Mouse (Mus musculus): ENCODE data around the gene Ctu1.
"Not testable (repeated sequence)": the region's sequence is repeated elsewhere in the genome, so short reads cannot be mapped to it uniquely, and the experiment has no call there.

The Ctu1 gene

DNA sequence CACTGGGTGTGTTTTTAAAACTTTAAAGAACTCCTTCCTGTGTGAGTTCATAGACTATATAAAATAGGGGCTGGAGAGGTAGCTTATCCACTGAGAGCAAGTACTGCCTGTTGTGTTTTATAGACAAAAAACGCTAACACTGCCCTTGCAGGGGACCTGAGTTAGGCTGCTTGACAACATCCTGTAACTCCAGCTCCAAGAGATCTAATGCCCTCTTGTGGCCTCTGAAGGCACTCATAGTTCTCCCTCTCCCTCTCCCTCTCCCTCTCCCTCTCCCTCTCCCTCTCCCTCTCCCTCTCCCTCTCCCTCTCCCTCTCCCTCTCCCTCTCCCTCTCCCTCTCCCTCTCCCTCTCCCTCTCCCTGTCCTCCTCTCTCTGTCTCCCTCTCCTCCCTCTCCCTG, 10.7 kb downstream of the Ctu1 start:
- DNase-seq: not testable (repeated sequence)

DNA sequence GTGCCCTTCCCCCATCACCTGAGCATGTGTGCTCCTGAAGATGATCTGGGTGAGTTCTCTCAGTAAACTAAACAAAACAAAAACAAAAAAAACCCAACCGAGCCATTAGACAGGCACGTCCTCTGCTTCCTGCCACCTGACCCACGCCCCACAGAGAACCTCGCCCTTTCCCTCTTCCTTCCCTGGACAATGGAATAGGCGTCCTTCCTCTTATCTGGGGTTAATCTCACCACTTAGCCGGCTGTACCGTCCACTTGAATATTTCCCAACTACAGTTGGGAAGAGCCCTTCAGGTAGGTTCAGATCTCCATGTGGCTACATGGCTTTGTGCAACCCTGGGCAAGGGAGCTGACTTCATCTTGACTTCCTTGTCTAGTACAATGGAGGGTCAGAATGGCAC, 13.3 kb downstream of the Ctu1 start:
- no peak for DNase-seq

DNA sequence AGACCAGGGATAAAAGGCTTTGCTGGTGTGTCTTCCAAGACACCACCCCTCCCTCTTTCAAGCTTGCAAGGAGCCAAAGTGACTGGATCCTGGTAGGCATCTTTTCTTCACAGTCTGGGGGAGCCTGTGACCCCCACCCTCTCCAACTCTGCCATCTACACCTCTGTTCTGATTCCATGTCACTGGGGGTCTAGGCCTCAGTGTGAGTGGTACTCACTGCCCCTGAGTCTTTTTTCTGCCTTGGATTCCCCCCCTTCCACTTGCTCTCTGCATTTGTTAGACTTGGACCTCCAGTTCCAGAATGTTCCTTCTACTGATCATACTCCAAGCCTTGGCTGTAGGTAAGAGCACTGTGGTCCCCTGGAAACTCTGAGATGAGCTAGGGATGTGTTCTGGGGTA, 18.3 kb downstream of the Ctu1 start, which contains the start of gene Klk14:
TSS of gene Klk14 (plus strand) at position 301 of the 400 bp plus-strand sequence.
- DNase-seq: no peak

DNA sequence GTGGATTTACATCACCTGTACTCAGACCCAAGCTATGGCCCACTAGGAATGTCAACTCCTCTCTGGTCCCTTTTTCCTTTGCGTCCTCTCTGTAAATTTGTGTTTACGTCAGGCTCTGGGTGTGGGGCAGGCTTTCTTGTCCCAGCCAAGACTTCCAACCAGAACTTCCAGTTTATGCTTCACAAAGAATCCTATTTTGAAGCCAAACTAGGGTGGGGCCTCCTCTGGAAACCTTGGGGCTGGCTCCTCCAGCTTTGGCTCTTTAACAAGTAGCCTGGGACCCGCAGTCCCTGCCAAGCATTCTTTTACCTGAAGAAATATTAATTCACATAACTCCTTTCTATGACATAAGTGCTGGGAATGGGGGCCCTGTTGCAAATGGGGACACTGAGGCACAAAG, 38.2 kb downstream of the Ctu1 start:
- no peak for DNase-seq

DNA sequence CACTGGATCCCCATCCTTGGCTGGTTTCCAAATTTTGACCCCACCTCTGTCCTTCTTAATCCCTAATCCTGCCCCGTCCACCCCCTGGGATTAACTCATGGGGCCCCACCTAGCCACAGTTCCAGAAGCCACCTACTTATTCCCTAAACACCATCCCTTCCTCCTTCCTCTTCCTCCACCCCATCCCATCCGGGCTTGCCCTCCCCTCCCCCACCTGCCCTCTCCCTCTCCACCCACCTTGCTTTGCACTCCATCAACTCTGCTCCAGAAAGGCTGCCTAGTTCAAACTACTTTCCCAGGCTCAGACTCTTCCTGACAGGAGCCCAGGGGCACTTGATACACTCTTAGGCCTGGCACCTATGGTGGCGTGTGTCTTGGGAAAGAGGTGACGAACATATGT, 40.5 kb downstream of the Ctu1 start, which contains the start of gene Klk13:
TSS of gene Klk13 (plus strand) at position 301 of the 400 bp plus-strand sequence.
- no peak for DNase-seq

DNA sequence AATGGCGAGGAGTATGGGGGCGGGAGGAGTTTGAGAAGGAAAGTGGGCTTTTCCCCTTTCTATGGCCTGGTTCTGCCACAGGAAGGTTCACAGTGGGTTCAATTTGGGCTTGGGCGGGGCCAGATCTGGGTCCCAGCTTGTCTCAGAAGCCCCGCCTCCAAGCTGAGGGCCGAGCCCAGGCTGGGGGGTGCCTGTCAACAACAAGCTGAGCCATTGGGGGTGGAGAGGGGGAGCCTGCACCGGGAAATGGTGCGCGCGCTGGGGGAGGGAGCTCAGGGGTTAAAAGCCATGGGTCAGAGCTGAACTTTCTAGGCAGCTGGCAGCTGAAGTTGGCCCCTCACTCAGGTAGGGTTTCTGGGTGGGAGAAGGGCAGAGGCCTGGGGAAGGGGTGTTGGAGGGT, 41.1 kb downstream of the Ctu1 start:
- no peak for DNase-seq

DNA sequence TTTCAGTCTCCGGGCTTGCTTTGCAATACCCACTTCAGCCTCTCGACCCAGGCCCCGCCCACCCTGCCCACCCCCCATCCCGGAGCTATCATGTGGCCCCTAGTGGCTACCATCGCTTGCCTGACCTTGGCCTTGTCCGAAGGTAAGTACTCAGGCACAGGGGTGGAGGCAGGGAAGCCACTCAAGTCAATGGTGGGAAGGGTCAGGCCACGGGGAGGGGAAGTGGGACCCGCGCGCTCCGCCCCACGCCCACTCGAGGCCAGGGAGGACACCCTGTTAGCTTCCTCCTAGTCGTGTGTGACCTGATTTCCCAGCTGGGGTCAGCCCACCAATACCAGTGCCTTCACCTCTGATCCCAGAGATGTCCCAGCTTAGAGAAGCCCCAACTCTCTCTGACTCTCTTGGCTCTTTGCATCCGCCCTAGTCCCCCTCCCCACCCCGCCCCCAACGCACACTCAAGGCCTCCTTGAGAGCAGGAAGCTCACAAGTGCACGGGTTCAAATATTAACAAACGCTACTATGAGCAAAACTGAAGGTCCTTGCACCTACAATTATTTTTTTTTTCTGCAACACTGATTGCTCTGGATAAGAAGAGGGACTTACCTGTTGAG, 42.0 kb downstream of the Ctu1 start:
- DNase-seq: no peak
